Mouse (Mus musculus) liver, embryonic 14.5 days (tissue): Measurements from ENCODE around the gene 5730596B20Rik. TPM values are rescaled to one million over a fixed set of nuclear protein-coding genes. Genes with fewer than 3 reads are reported as not detected.

Source experiments
- ATAC-seq: fragments of 200-750 bp; cut with Nextera tagmentation; 2 replicates; pipeline ENCODE4 v1.8.0; 2017; ENCODE audit warnings: moderate number of reproducible peaks, mild to moderate bottlenecking, moderate library complexity; ENCODE audit not compliant: insufficient read depth
- DNase-seq, 3 experiments: peaks; one replicate each; pipeline ENCODE4 v3.0.0-alpha.2; 2012 to 2013; ENCODE audit warnings: low read depth in 3 of 3, low spot score in 3 of 3
- H3K27ac ChIP-seq: fragments of 300-500 bp; sonication (generic); 2 replicates; pipeline ENCODE4 v1.5.1; 2014; ENCODE audit warnings: moderate library complexity, mild to moderate bottlenecking, control low read depth, inconsistent platforms
- H3K27me3 ChIP-seq: fragments of 300-500 bp; sonication (generic); 2 replicates; pipeline ENCODE4 v1.6.1; 2014; ENCODE audit warnings: mild to moderate bottlenecking, low read length, moderate library complexity; ENCODE audit not compliant: control insufficient read depth, insufficient read depth
- H3K36me3 ChIP-seq: fragments of 300-500 bp; sonication (generic); replicated peaks from 2 replicates; pipeline ENCODE4 v1.6.1; 2014; ENCODE audit warnings: low read depth; ENCODE audit not compliant: control insufficient read depth, insufficient read depth
- H3K4me1 ChIP-seq, 2 experiments: fragments of 200-500 bp in 1 of 2; fragments of 300-500 bp in 1 of 2; sonication (generic) in 1 of 2; replicated peaks; 2 replicates each; pipeline ENCODE4 v1.6.1; 2012 to 2014; ENCODE audit warnings: antibody characterized with exemption in 1 of 2, inconsistent platforms in 1 of 2, low read length in 1 of 2; ENCODE audit not compliant: control insufficient read depth in 2 of 2, insufficient read depth in 2 of 2
- H3K4me2 ChIP-seq: fragments of 300-500 bp; sonication (generic); 2 replicates; pipeline ENCODE4 v1.6.1; 2014; ENCODE audit warnings: low read depth, mild to moderate bottlenecking, control low read depth, moderate library complexity
- H3K4me3 ChIP-seq, 2 experiments: fragments of 200-500 bp in 1 of 2; fragments of 300-500 bp in 1 of 2; sonication (generic) in 1 of 2; 2 replicates each; pipeline ENCODE4 v1.5.1; 2012 to 2014; ENCODE audit warnings: low read depth in 2 of 2, low read length in 2 of 2, mild to moderate bottlenecking in 2 of 2, control low read depth in 1 of 2, inconsistent platforms in 1 of 2, moderate library complexity in 1 of 2; ENCODE audit not compliant: insufficient read depth in 1 of 2
- H3K9ac ChIP-seq: fragments of 300-500 bp; sonication (generic); replicated peaks from 2 replicates; pipeline ENCODE4 v1.6.1; 2014; ENCODE audit warnings: mild to moderate bottlenecking, control low read depth, moderate library complexity
- H3K9me3 ChIP-seq: fragments of 300-500 bp; sonication (generic); 2 replicates; pipeline ENCODE4 v1.6.1; 2016; ENCODE audit warnings: low read length, mixed read lengths; ENCODE audit not compliant: control insufficient read depth
- CTCF ChIP-seq: IDR thresholded peaks from 2 replicates; pipeline ENCODE4 v1.5.1; 2016; ENCODE audit warnings: antibody characterized with exemption, low read depth, control low read depth
- EP300 ChIP-seq: IDR thresholded peaks from 2 replicates; pipeline ENCODE4 v1.6.1; 2016; ENCODE audit warnings: antibody characterized with exemption, low read depth
- WGBS: fragments of 180-500 bp; shearing (Covaris S2); extraction: QIAGEN DNeasy Blood & Tissue Kit; methylation state at CpG from one replicate; pipeline ENCODE4 v1.1.7; 2014; ENCODE audit not compliant: insufficient replicate concordance; 5-methylcytosine and 5-hydroxymethylcytosine counted together
- polyA plus RNA-seq, 2 experiments: library from polyadenylated mRNA; depleted of rRNA in 1 of 2; stranded (reverse) in 1 of 2; unstranded in 1 of 2; fragments of >200 nt; fragmentation: Nextera tagmentation in 1 of 2; extraction: Ambion mirVana in 1 of 2; gene quantifications; 2 replicates each; pipeline versions ENCODE4 v1.2.1 to v1.2.3; 2012 to 2014

Gene 5730596B20Rik
- 0.03 and 0.04 TPM in 2 replicates for polyA plus RNA-seq (2012; rRNA removed)
- polyA plus RNA-seq (2014; fragmentation: Nextera tagmentation; extraction: Ambion mirVana) = 0.03 TPM in 1 of 2 replicates, not detected in the other

GRCm38 (mm10) chr6:52177061-52177735 lies at the start of gene 5730596B20Rik:
Gene 5730596B20Rik, plus strand, starts transcription at chr6:52177498.
- WGBS = 2% methylated on average over 36 of the region's 36 CpGs
- ATAC-seq = no peak
- no peak for TF ChIP-seq CTCF
- TF ChIP-seq EP300 = no peak
- H3K27me3 ChIP-seq = peaks cover 89% of the 10 kb centered on the region
- DNase-seq = no peak
- H3K27ac ChIP-seq = no peak within 1 kb of the TSS
- no peaks in the 10 kb centered on the region for H3K36me3 ChIP-seq
- H3K9me3 ChIP-seq = no peaks in the 10 kb centered on the region
- H3K4me2 ChIP-seq = peak within 1 kb of the TSS; percentile 15
- no peaks in the 10 kb centered on the region for H3K4me1 ChIP-seq
- H3K4me3 ChIP-seq = peak within 1 kb of the TSS in 1 of 2 experiments; percentile 27; a peak in 2 of 4 replicates
- no peak within 1 kb of the TSS for H3K9ac ChIP-seq

- TF ChIP-seq CTCF (no peak), EP300 (no peak)
- ATAC-seq = no peak
These were observed 39.3 kb upstream of the 5730596B20Rik start for GRCm38 (mm10) chr6:52137841-52138535.

GRCm38 (mm10) chr6:52138576-52138975 lies 38.7 kb upstream of the 5730596B20Rik start:
- Histone ChIP-seq H3K27me3 (no peaks in the 10 kb centered on the region), H3K9ac (no peak overlapping the region), H3K36me3 (no peaks in the 10 kb centered on the region), H3K27ac (no peak overlapping the region), H3K4me1 (no peaks in the 10 kb centered on the region), H3K4me2 (no peak overlapping the region), H3K4me3 (no peak overlapping the region), H3K9me3 (no peaks in the 10 kb centered on the region)
- DNase-seq = no peak
- TF ChIP-seq EP300 (no peak), CTCF (no peak)
- 63% methylated on average over 10 of the region's 10 CpGs for WGBS
- no peak for ATAC-seq

More at GRCm38 (mm10) chr6:52137841-52138535, 39.3 kb upstream of the 5730596B20Rik start:
- H3K4me2 ChIP-seq = no peak overlapping the region
- no peak for DNase-seq
- no peak overlapping the region for H3K4me3 ChIP-seq
- H3K9me3 ChIP-seq = no peaks in the 10 kb centered on the region
- no peaks in the 10 kb centered on the region; the same call in 1 of the 2 replicates for H3K27me3 ChIP-seq
- no peak overlapping the region for H3K9ac ChIP-seq
- no peaks in the 10 kb centered on the region for H3K4me1 ChIP-seq
- H3K36me3 ChIP-seq = no peaks in the 10 kb centered on the region
- WGBS = 63% methylated on average over 9 of the region's 9 CpGs
- no peak overlapping the region for H3K27ac ChIP-seq

GRCm38 (mm10) chr6:52139115-52139514 lies 38.2 kb upstream of the 5730596B20Rik start:
- no peak for TF ChIP-seq CTCF
- no peak for TF ChIP-seq EP300
- Histone ChIP-seq H3K27ac (no peak overlapping the region), H3K36me3 (no peaks in the 10 kb centered on the region), H3K27me3 (no peaks in the 10 kb centered on the region), H3K9me3 (no peaks in the 10 kb centered on the region), H3K9ac (no peak overlapping the region), H3K4me1 (no peaks in the 10 kb centered on the region), H3K4me3 (no peak overlapping the region), H3K4me2 (no peak overlapping the region)
- ATAC-seq (no peak), DNase-seq (no peak)
- WGBS = 67% methylated on average over 5 of the region's 5 CpGs

DNA sequence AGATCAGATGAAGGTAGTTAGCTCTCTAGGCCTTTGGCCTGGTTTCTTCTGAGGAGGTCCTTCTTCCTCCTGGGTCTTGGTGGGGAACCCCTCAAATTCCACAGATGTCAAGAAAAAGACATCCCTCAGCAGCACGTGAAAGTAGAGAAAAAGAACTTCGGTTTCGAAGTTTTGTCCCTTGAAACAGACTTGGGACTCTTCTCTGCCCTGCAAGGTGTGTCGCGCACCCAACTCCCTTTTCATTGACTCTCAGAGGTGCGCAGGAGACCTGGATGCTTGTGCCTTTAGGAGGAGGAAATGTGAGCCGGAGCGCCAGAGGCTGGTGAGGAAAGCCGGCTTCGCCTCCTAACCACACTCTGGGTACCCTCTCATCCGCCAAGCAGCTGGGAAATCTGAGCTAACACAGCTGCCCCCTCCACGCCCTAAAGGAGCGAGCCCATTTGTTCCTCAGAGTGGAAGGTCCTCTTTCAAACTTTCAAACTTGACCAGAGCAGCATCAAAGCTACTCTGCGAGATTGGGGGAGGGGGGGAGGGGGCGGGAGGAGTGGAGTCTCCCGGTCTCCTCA lies 26.8 kb upstream of the 5730596B20Rik start:
- Histone ChIP-seq H3K9me3 (no peaks in the 10 kb centered on the region), H3K4me2 (no peak overlapping the region), H3K4me1 (no peaks in the 10 kb centered on the region), H3K27ac (no peak overlapping the region), H3K4me3 (no peak overlapping the region), H3K27me3 (peaks cover 50% of the 10 kb centered on the region), H3K36me3 (no peaks in the 10 kb centered on the region), H3K9ac (no peak overlapping the region)
- DNase-seq (no peak), ATAC-seq (no peak)
- 7% methylated on average over 16 of the region's 16 CpGs for WGBS
- TF ChIP-seq EP300 = no peak
- no peak for TF ChIP-seq CTCF
